Mouse (Mus musculus): ENCODE results near the gene Atp7b. TPM values are rescaled to one million over a fixed set of nuclear protein-coding genes. Genes with fewer than 3 reads are reported as not detected.
A peak's percentile ranks its signal among the peaks of the same experiment; 100 is the strongest.

The Atp7b gene
- polyA plus RNA-seq (2017; shearing (Covaris generic)) = under 1 TPM; 0.09 to 0.36 TPM

DNA sequence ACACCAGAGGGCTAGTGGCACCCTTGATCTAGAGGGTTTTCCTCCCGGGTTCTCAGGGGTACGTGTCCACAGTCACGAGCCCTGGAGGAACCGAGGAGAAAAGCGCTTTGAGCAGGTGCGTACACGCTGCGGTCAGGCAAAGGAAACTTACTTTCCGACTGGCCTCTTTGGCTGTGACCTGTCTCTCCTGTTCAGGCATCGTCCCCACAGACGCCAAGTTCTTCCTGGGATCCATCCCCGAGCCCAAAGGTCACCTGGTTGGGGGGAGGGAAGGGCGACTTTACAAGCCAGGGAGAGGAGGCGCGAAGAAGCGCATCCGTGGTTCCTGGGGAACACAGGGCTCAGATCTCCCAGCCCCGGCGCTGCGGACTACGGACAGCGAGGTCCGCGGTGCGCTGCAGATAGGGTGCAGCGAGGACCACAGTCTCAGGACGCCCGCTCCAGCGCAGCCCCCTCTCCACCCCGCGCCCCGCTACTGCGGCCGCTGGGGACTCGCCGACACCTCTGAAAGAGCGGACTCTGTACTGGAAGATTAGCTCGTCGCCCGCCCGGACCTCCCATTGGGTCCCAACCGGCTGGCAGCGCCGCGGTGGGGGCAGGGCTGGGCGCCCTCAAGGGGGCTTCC is at the start of gene Atp7b:
TSS of gene Atp7b (minus strand) at position 485 of the 625 bp plus-strand sequence.
- peak; percentile 26 for ATAC-seq

DNA sequence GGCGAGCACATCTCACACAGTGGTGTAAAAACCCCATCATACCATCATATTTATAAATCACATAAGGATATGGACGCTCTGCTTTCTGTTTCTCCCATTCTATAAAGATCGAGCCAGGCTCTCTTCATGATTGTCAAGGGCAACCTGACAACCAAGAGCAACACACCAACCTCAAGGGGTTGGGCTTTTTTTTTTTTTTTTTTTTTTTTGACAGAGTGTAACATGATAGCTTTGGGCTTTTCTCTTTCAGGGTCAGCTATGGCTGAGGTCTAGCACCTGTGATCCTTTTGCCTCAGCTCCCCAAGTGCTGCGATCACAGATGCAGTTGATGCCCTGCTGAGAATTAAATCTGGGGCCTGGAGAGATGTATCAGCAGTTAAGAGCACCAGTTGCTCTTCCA is 46.9 kb upstream of the Atp7b start:
- no peak for ATAC-seq

DNA sequence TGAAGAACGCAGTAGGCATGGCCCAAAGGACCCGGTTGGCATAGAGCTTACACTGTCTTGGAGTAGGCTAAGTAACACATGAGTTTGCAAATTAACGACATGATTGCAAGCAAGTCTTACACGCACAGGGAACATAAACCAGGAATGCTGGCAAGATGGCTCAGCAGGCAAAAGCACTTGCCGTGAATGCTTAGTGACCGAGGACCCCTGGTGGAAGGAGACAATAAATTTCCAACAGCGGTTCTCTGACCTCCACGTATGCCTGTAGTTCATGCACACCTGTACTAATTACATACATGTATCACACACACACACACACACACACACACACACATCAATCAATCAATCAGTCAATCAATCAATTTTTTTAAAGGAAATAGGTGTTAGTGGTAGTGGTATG is 31.5 kb upstream of the Atp7b start:
- no peak for ATAC-seq

DNA sequence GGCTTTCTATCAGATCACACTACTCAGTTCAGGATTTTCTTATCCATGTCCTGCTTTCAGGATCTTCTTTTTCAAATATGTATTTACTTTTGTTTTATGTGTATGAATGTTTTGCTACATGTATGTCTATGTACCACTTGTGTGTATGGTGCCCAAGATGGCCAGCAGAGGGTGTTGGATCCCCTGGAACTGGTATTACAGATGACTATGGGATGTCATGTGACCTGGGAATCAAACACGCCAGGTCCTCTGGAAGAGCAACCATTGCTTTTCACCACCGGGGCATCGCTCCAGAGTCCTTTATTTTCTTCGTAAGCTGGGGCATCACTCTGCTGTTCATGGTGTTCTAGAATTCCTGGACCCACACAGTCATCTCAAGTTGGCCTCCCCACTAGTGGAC is 29.1 kb upstream of the Atp7b start:
- no peak for ATAC-seq

DNA sequence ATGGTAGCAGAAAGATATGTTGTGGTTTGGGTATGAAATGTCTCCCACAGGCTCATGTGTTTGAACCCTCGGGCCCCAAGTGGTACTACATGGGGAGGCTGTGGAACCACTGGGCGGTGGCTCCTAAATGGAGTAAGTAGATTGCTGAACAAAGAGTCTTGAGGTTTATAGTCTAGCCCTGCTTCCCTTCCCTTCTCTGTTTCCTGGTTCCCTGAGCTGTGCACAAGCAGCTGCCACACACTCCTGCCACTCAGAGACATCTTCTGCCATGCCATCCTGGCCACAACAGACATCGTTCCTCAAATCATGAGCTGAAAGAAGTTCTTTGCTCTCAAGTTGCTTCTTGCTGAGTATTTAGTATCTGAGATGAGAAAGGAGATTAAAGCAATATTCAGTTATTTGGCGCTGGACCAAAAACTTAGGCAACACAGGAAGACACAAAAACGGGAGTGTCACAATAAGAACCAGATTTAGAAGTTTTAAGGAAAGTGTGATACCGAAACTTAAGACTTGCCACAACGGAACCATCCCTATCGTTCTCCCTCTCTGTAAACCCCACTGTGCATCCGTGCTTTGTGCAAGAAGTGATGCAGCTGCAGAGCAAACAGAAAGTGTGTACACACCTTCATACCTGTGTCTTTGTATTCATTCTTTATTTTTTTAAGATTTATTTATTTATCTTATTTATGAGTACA is 19.4 kb upstream of the Atp7b start:
- ATAC-seq = no peak

DNA sequence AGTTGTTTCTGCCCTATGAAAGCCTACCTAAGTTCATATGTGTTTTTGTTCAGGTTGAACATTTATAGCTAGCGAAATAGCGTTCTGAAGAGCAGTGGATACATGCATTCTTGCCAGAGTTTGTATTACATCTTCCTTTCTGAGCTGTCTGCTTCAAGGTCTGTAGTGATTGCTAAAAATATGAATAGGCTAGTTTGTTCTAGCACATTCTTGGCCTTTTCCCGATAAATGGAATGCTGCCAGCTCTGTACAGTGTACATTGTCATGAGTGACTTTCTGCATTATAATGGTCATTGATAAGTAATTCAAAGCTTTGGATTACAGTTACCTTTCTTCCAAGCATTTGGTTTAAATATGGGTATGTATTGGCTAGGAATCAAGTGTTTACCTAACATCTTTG is 1.0 kb upstream of the Atp7b start:
- ATAC-seq = no peak

DNA sequence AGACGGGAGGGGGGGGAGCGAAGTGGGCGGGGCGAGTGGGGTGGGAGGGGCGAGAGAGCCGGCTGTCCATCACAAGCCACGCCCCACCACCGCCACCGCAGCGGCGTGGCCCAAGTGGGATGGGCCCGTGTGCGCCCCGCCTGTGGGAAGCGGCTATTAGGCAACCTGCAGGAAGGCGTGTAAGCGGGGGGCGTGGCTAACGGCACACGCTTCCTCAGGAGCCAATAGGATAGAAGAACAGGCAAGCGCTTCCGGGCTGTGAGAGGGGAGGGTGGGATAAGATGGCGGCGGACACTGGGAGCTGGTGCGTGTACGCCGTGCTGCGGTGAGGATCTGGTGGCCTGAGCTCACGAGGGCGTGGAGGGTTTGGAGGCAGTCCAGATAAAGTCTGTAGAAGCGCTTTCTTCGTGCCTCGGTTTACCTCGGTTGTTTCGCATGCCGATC is 363 bp upstream of the Atp7b start, which contains the start of gene Alg11:
TSS of gene Alg11 (plus strand) at position 276 of the 444 bp plus-strand sequence.
- peak; percentile 99 for ATAC-seq

DNA sequence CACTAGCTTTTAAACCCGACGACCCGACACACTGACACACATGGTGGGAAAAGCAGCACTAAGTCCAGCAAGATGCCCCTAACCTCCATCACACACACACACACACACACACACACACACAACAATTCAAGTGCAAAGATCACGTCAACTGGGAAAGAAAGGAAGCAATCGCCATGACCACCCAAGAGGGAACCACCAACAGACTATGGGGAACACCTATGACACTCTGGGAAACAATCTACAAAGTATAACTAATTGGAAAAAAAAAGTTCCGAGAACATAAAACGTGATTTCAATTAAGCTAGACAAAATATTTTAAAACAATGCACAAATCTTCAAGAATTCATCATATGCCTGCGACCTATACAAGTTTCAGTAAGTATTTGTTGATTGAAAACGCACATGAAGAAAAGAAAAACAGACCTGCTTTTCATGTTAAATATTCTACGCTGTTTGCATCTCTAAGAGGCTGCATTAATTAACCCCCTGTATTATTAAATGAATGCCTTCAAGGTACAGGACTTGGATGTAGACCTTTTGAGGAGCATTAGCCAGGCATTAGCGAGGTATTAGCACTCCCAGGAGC is 859 bp downstream of the Atp7b start:
- ATAC-seq = no peak

DNA sequence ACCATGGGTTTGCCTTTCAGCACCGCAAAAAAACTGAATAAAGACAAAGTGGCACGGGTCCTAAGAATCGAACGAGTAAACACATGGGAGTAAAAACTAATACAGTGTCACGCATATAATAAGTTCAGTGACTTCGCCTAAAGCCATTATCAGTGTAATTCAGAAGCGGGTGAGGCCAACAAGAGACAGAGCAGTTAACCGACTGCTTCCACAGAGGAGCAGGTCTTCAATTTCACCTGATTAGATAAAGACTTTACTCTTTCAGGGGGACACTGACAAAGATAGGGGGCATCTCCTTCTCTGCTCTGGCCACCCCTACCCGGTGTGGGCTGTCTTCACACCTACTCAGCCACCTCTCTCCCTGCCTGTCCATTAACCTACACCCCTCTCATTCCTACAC is 1.7 kb downstream of the Atp7b start:
- no peak for ATAC-seq

DNA sequence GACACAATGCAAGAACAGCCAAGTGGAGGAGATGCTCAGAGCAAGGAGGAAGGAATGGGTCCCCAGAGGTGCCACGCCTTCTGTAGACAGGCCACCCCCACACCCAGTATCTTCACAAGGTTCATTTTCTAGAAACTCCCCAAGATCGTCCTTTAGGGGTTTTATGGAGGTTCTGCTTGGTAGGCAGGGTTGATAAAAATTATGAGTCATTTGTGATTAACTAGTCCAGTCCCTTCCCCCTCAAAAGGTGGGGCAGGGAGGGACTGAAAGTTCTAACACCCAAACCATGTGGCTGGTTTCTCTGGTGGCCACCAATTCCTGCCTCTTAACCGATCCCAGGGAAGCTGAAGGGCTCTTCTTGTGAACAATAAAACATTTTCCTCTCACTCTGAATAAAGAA is 3.3 kb downstream of the Atp7b start:
- no peak for ATAC-seq

DNA sequence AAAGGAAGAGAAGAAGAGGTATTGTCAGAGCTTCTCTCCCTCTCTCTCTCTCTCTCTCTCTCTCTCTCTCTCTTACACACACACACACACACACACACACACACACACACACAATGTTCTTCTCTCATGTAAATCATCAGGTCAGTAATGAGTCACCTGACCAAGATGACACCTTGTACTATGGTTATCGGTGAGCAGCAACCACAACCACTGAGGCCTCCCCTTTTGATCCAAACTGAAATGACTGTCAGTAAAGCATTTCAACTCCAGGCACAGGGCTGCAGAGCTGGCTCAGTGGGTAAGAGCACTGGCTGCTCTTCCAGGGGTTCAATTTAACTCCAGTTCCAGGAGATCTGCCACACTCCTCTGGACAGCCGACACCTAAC is 4.6 kb downstream of the Atp7b start:
- no peak for ATAC-seq

DNA sequence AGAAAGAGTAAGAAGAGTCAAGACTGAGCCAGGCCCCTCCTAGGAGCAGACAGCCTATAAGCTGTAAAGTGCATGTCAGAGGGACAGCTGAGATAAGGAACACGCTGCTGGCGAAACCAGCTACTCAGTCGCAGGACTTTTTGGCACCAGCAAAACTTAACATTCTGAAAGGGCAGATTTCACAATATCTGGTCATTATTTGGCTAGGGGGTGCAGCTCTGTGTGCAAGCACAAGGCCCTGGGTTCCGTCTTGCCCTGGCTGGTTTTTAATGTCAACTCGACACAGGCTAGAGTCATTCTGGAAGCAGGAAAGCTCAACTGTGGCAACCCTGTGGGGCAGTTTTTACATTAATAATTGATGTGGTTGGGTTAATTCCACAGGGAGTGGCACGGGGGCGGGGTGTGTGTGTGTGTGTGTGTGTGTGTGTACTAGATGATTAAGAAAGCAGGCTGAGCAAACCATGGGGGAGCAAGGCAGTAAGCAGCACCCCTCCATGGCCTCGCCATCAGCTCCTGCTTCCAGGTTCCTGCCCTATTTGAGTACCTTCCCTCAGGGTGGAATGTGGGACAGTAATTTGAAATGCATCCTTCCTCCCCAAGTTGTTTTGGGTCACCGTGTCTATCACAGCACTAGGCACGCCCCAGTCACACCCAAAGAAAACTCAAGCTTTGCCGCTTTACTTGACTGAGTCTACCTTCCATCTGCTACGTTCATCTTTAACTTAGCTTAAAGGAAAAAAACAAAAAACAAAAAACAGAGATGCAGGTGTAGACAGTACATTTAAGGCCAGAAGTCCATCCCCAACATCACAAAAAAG is 5.2 kb downstream of the Atp7b start:
- ATAC-seq = no peak

DNA sequence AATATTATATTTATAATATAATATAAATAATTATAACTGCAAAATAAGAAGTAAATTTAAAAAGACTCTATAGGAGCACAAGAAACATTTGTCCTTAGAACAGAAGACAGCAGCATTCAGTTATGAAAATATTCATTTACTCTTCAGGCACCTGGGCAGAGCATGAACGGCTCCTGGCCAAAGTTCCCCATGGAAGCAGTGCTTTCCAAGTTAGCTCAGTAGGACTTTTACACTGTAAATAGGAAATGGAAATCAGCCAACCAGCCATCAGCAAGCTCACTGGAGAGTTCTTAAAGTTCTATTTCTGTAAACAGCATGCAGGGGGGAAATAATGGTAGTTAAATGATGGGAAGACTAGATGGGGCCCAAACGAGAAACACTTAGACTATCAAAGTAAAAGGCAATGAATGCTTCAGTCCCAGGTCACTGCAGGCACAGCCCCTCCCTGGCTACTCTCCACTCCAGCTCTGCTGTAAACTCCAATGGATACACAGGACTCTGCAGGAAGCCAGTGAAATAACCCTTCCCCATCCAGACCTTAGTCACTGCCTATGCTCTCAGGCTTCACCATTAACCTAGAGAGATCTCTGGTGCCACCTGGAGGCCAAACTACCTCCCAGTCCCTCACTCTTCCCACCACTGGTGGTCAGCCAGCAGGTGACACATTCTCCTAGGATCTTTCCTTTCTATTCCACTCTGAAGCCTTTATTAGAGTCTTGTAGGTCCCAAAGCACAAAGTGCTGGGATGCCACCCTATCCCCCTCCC is 12.2 kb downstream of the Atp7b start:
- ATAC-seq = peak; percentile 71

DNA sequence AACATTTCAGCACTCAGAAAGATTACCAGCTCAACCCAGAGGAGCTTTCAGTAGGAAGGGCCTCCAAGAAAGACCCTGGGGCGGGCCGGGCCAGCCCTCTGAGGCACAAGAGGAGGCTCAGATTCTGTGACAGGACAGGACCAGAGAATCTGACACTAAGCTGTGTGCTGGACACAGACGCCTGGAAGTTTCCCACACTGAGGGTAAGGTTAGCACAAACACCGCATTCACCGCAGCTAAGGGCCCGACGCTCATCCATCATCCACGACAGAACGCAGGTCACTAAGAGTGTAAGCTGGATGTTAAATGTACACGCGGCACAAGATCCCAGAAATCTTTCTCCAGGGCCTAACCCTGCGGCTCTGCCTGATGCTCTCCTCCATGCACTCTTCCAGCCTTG is 16.4 kb downstream of the Atp7b start:
- ATAC-seq = no peak

DNA sequence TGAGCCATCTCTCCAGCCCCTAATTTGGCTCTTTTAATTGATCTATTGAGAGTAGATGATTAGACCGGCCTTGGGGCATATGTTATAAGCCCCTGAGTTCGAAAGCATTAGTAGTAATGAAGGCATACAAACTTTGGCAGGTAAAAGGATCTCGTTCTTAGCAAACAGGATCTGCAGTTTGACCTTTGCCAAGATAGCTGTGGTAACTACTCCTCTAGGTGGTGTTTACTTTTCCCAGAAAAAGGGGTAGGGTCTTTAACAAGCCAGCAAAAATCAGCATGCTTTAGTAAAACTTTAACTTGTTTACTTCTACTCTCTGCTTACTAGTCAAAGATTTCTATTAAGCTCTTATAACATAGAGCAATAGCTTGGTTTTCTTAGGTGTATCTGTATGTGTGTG is 17.6 kb downstream of the Atp7b start:
- ATAC-seq = no peak

DNA sequence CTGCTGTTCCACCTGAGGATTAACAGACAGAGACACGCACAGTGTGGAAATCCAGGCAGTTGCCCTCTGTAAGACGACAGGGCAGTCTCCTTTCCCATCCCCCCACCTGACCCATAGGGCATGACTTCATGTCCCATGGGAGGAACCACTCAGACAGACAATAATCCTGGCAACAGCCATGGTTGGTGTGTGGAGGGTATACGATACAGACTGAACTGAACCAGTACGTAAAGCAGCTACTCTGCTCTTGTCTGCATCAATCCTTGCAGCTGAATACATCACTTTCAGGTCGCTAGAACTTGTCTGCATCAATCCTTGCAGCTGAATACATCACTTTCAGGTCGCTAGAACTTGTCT is 20.0 kb downstream of the Atp7b start:
- no peak for ATAC-seq

DNA sequence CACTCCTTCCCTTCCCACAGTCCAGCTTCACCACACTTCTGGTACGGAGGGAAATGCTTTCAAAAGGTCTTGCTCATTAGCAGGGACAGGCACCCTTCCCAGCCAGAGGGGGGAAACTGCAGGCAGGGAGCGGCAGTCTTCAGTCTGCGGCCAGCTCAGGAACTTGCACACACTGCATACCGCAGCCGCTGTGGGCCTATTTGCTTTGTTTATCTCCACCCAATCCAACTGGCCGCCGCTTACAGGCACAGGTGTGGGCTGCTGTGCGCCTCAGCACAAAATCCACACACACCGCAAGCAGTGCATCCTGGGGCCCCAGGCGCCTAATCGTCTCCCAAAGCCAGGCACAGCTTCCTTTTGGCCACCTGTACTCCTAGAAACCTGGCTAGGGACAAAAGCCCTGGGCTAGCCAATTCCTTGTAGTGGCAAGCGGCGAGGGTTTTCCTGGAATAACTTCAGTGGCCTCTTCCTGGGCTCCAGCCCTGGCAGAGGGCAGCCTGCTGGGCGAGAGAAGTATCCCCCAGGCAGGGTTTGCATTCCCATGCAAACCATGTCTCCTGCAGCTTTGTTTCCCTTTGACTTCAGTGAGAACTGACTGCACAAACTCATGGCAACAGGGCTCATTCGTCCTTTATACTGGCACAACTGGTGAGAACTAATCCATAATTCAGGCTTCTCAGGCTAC is 20.5 kb downstream of the Atp7b start:
- ATAC-seq = no peak

DNA sequence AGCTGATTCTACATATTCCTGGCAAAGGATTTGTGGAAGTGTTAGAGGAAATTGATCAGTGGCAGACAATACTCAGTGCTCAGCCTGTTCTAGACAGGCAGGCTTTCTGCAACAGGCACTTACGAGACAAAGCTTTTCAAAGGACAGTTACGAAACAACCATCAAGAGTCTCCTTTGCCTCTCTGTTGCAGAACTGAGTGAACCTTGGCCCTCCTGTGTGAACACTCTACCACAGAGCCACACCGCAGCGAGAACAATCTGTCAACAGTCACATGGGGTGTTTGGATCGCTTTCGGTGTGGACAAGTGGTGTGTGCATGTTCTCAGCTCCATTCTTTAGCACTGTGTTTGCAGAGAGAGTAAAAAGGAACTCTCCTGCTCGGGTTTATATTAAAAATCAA is 23.1 kb downstream of the Atp7b start:
- no peak for ATAC-seq

DNA sequence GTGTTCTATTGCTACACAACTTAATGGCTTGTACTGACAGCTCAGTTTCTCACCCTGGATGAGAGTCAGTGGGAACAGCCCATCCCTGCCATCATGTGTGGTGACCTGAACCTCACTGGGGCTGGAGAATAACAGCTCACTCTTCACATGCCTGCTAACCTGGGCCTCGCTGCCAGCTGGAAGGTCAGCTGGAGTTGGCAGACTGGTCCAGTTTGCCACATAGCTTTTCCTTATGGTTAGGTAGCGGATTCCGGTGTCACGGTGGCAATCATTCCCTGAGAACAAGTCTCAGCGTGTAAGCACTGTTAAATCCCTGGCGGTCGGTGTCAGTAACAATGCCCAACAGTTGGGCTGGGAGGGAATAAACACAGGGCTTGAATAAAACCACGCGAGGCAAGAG is 24.0 kb downstream of the Atp7b start:
- ATAC-seq = no peak

DNA sequence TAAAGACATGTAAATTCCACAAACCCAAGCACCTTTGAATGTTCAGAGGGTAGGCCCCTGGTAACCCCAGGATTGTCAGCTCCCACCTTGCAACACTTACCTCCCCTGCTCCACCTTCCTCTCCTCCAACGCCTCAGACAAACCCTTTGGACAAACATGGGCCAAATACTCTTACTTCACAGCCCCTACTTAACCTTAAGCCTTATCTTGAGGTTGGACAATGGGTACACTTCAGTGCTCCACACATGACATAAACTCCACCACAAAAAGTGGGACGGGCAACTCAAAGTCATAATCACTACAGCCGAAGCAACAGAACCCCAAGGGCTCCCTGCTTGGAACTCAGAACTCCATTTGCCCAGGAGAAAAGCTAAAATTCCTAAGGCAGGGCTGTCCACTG is 29.1 kb downstream of the Atp7b start:
- ATAC-seq = no peak

DNA sequence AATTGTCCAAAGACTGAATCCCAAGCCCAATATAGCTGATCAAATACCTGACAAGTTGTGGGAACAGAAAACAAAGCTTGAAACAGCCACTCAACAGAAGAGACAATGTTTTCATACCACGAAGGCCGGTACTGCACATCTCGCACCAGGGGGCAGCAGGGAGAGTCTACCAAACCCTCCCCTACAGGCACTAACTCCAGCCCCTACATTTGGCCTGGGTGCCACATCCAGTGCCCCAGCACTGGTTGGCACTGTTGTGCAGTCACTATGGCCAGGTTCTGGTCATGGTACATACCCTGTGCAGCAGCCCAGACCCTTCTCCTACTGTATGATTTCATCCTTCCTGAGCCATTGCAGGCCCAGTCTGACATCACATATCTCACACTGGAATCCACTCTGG is 31.1 kb downstream of the Atp7b start:
- ATAC-seq = no peak

DNA sequence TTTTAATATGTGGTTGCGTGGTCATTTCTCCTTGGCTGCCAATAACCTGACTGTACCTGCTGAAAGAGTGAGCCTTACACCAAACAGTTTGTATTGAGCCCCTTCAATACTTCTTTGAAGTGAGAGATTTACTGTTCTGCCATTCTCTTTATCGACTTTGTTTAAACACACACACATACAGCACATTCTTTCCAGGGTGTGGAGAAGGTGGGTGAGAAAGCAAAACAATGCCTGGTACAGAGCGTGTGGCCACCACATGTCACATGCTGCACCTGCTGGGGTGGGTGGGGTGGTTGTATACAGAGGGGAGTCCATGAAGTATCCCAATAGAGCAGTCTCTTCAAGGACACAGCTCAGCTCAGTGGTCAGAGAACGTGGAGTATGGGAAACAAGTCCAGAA is 34.9 kb downstream of the Atp7b start:
- no peak for ATAC-seq
